Mouse (Mus musculus) kidney, postnatal 0 days (tissue): ENCODE measurements around the gene Sucla2. TPM values are rescaled to one million over a fixed set of nuclear protein-coding genes. Genes with fewer than 3 reads are reported as not detected.
A peak's percentile ranks its signal among the peaks of the same experiment; 100 is the strongest.

Experiments used
- ATAC-seq: fragments of 200-750 bp; cut with Nextera tagmentation; replicated peaks from 2 replicates; pipeline ENCODE4 v1.8.0; 2017; ENCODE audit warnings: low read depth, moderate number of reproducible peaks, moderate TSS enrichment, moderate library complexity; ENCODE audit not compliant: low FRiP score
- DNase-seq: peaks from one replicate; pipeline ENCODE4 v3.0.0-alpha.2; 2016; ENCODE audit warnings: low spot score
- H3K27ac ChIP-seq: fragments of 300-500 bp; sonication (generic); 2 replicates; pipeline ENCODE4 v1.5.1; 2014; ENCODE audit warnings: mild to moderate bottlenecking
- H3K27me3 ChIP-seq: fragments of 300-500 bp; sonication (generic); 2 replicates; pipeline ENCODE4 v1.6.1; 2014; ENCODE audit warnings: low read length, mixed read lengths; ENCODE audit not compliant: insufficient read depth
- H3K36me3 ChIP-seq: fragments of 300-500 bp; sonication (generic); 2 replicates; pipeline ENCODE4 v1.6.1; 2014; ENCODE audit warnings: low read length, mixed read lengths; ENCODE audit not compliant: insufficient read depth
- H3K4me1 ChIP-seq: fragments of 300-500 bp; sonication (generic); replicated peaks from 2 replicates; pipeline ENCODE4 v1.6.1; 2014; ENCODE audit warnings: antibody characterized with exemption, low read length, mixed read lengths; ENCODE audit not compliant: insufficient read depth
- H3K4me2 ChIP-seq: fragments of 300-500 bp; sonication (generic); 2 replicates; pipeline ENCODE4 v1.6.1; 2014; ENCODE audit warnings: mild to moderate bottlenecking, low read length, moderate library complexity, mixed read lengths
- H3K4me3 ChIP-seq: fragments of 300-500 bp; sonication (generic); replicated peaks from 2 replicates; pipeline ENCODE4 v1.5.1; 2014; ENCODE audit warnings: low read depth, low read length
- H3K9ac ChIP-seq: fragments of 300-500 bp; sonication (generic); 2 replicates; pipeline ENCODE4 v1.6.1; 2014; ENCODE audit warnings: low read depth, low read length
- H3K9me3 ChIP-seq: fragments of 300-500 bp; sonication (generic); replicated peaks from 2 replicates; pipeline ENCODE4 v1.6.1; 2016; ENCODE audit warnings: low read length, inconsistent platforms, mixed read lengths
- CTCF ChIP-seq: IDR thresholded peaks from 2 replicates; pipeline ENCODE4 v1.5.1; 2016; ENCODE audit warnings: antibody characterized with exemption, low read depth, mild to moderate bottlenecking, moderate library complexity
- WGBS: fragments of 180-500 bp; shearing (Covaris S2); extraction: QIAGEN DNeasy Blood & Tissue Kit; methylation state at CpG from one replicate; pipeline ENCODE4 v1.1.7; 2014; 5-methylcytosine and 5-hydroxymethylcytosine counted together
- polyA plus RNA-seq: library from polyadenylated mRNA; unstranded; fragments of >200 nt; fragmentation: Nextera tagmentation; extraction: Ambion mirVana; gene quantifications from 2 replicates; pipeline ENCODE4 v1.2.1, GENCODE M21; 2015

Sucla2 gene
- 172 and 179 TPM in 2 replicates for polyA plus RNA-seq

DNA sequence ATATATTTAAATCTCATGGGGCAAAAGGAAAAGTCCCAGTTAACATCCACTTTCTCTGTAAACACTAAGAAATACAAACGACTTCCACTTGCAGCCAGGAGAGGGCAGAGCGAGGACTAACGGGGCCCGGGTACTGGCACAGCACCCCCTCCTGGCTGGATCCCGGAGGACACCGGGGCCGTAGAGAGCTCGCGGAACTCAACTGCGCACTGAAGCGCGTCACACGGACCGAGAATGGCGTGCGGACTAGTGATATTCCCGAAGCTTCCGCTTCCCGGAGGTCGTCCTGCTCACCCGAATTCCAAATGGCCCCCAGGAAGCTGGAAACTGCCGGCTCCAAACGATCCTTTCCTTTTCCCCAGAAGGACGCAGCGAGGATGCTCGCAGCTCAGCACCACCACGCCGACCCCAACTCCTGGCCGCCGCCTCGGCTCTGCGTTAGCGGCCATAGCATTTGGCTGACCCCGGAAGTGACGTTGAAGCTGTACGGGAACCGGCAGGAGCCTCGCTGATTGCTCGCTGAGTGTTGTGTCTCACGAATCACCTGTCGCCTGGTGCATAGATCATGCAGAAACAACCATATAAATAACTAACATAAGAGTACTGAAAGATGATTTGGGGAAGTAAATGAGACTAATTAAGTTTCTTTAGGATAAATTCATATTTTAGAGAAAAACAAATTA lies at the start of gene Sucla2:
Gene Sucla2, plus strand, starts transcription at position 554 of the 683 bp plus-strand sequence.
- peak; percentile 98 for DNase-seq
- Histone ChIP-seq H3K27ac (peak within 1 kb of the TSS; percentile 92), H3K9me3 (no peaks in the 10 kb centered on the region), H3K4me2 (peak within 1 kb of the TSS; percentile 49), H3K4me3 (peak within 1 kb of the TSS; percentile 53), H3K36me3 (no peaks in the 10 kb centered on the region), H3K9ac (peak within 1 kb of the TSS; percentile 58), H3K27me3 (no peaks in the 10 kb centered on the region), H3K4me1 (no peaks in the 10 kb centered on the region)
- WGBS = under 1% methylated on average over 38 of the region's 41 CpGs
- peak; percentile 100 for TF ChIP-seq CTCF
- peak; percentile 99 for ATAC-seq

- H3K27me3 ChIP-seq = no peaks in the 10 kb centered on the region
- peaks cover 14% of the 10 kb centered on the region; the same call in 1 of the 2 replicates for H3K4me1 ChIP-seq
- no peak overlapping the region for H3K4me2 ChIP-seq
- DNase-seq (no peak), ATAC-seq (no peak)
- no peaks in the 10 kb centered on the region for H3K9me3 ChIP-seq
- no peak overlapping the region for H3K9ac ChIP-seq
- H3K36me3 ChIP-seq = no peaks in the 10 kb centered on the region
- no peak overlapping the region for H3K27ac ChIP-seq
- WGBS = 37% methylated on average over 7 of the region's 7 CpGs
- TF ChIP-seq CTCF = no peak
- no peak overlapping the region for H3K4me3 ChIP-seq
Measured at GRCm38 (mm10) chr14:73475506-73475905, 49.6 kb upstream of the Sucla2 start.

- ATAC-seq = no peak
- WGBS = 75% methylated on average over 8 of the region's 8 CpGs
- TF ChIP-seq CTCF = no peak
Measured at GRCm38 (mm10) chr14:73476361-73476934, 48.7 kb upstream of the Sucla2 start.

GRCm38 (mm10) chr14:73477077-73477476 lies 48.0 kb upstream of the Sucla2 start:
- H3K27ac ChIP-seq = no peak overlapping the region
- no peaks in the 10 kb centered on the region for H3K36me3 ChIP-seq
- ATAC-seq (no peak), DNase-seq (no peak)
- no peak overlapping the region for H3K4me3 ChIP-seq
- 94% methylated on average over 10 of the region's 10 CpGs for WGBS
- TF ChIP-seq CTCF = no peak
- no peaks in the 10 kb centered on the region for H3K9me3 ChIP-seq
- no peaks in the 10 kb centered on the region for H3K27me3 ChIP-seq
- H3K4me1 ChIP-seq = peaks cover 14% of the 10 kb centered on the region; the same call in 1 of the 2 replicates
- no peak overlapping the region for H3K4me2 ChIP-seq
- no peak overlapping the region for H3K9ac ChIP-seq

More at GRCm38 (mm10) chr14:73476361-73476934, 48.7 kb upstream of the Sucla2 start:
- Histone ChIP-seq H3K9me3 (no peaks in the 10 kb centered on the region), H3K4me2 (no peak overlapping the region), H3K27me3 (no peaks in the 10 kb centered on the region), H3K27ac (no peak overlapping the region), H3K4me3 (no peak overlapping the region), H3K9ac (no peak overlapping the region), H3K4me1 (peaks cover 14% of the 10 kb centered on the region; the same call in 1 of the 2 replicates), H3K36me3 (no peaks in the 10 kb centered on the region)
- no peak for DNase-seq

DNA sequence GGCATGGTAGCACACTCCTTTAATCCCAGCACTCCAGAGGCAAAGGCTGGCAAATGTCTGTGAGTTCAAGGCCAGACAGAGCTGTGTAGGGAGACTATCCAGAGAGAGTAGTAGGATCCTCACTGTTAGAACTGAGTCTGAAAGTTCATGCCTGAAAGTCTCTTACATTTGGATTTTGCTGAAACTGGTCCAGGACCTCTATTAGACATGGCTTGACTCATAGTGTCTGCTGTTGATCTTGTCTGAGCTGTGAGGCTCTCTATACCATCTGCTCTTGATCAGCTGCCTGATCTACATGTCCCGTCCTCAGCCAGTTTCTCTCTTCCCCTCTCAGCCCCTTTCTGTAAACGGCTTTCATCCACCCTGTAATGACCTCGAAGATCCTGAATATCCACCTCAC lies 46.8 kb upstream of the Sucla2 start:
- 77% methylated on average over 3 of the region's 3 CpGs for WGBS
- H3K36me3 ChIP-seq = no peaks in the 10 kb centered on the region

DNA sequence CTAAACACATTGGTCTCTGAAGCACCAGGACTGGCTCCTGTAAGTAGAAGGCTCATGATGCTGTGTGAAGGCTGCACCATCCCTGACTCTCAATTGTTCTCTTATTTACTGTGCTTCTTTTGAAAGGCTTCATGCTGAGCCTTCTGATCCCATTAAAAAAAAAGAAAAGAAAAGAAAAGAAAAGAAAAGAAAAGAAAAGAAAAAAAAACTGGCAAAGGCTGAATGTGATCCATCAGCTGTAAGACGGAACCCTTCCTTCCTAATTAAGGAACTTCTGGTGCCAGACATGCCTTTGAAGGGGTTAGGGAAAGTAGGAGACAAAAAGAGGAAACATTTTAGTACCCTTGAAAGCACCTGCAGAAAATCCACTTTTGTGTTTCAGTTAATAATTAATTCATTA lies 45.3 kb upstream of the Sucla2 start:
- no peaks in the 10 kb centered on the region for H3K27me3 ChIP-seq
- 70% methylated on average over 1 of the region's 1 CpGs for WGBS

More for the DNA sequence above, 46.8 kb upstream of the Sucla2 start:
- Histone ChIP-seq H3K4me1 (peaks cover 9% of the 10 kb centered on the region; the same call in 1 of the 2 replicates), H3K27ac (no peak overlapping the region), H3K27me3 (no peaks in the 10 kb centered on the region), H3K9ac (no peak overlapping the region), H3K9me3 (no peaks in the 10 kb centered on the region), H3K4me2 (no peak overlapping the region), H3K4me3 (no peak overlapping the region)
- no peak for DNase-seq
- no peak for TF ChIP-seq CTCF
- no peak for ATAC-seq

More for the DNA sequence above, 45.3 kb upstream of the Sucla2 start:
- no peak overlapping the region for H3K9ac ChIP-seq
- no peak overlapping the region for H3K27ac ChIP-seq
- no peaks in the 10 kb centered on the region for H3K4me1 ChIP-seq
- no peak for TF ChIP-seq CTCF
- ATAC-seq (no peak), DNase-seq (no peak)
- H3K4me2 ChIP-seq = no peak overlapping the region
- H3K36me3 ChIP-seq = no peaks in the 10 kb centered on the region
- no peak overlapping the region for H3K4me3 ChIP-seq
- no peaks in the 10 kb centered on the region for H3K9me3 ChIP-seq
